Comparison of ENCODE assay signal across 35 mouse cellular contexts in the genomic region with DNA sequence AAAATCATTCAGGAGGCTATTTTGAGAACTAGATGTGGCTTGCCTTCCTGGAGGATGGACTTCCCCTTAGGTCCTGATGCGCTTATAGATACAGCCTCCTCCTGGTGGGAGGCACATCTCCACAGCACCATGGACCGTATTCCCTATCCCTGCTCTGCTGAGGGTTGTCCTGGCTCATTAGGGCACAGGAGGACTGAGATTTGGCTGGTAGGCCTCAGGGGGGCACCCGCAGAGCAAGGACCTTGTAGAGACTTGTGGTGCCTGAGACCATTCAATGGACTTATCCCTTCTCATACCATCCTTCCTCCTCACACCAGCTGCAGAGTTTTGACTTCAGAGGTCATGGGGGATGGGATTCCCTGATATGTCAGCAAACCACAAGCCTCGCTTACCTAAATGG.
"Had no signal": no experiment of that assay in that cellular context is flagged by ENCODE, and none has a peak within 500 bp of the region (broad histone marks: within the 10 kb centered on the region; RNA-seq: fewer than 3 reads in every experiment).

No protein-coding gene starts in this region.

- H3K36me3 ChIP-seq: heart, embryonic 12.5 days; heart, embryonic 15.5 days; hindbrain, embryonic 10.5 days; hindbrain, embryonic 12.5 days; hindbrain, embryonic 15.5 days; intestine, embryonic 15.5 days; kidney, embryonic 15.5 days had no signal

- DNase-seq: heart, postnatal 10 days; heart, postnatal 14 days; heart, postnatal 36 days; heart, postnatal 4 days; kidney, adult 11 months; kidney, adult 18-20 months; kidney, adult 2 months; kidney, adult 8-10 months; kidney, adult 9 months; kidney, postnatal 10 days; kidney, postnatal 14 days; kidney, postnatal 25 days; kidney, postnatal 36 days; kidney, postnatal 4 days; layer of hippocampus, adult 9-11 months; layer of hippocampus, postnatal 36 days had no signal

- H3K4me1 ChIP-seq: intestine, embryonic 15.5 days; kidney, embryonic 15.5 days had no signal

- H3K27me3 ChIP-seq: heart, embryonic 12.5 days; heart, embryonic 13.5 days; heart, embryonic 15.5 days; hindbrain, embryonic 12.5 days; hindbrain, embryonic 13.5 days; hindbrain, embryonic 15.5 days; intestine, embryonic 15.5 days; kidney, embryonic 15.5 days had no signal

- H3K9ac ChIP-seq: heart, embryonic 12.5 days; heart, embryonic 13.5 days; heart, embryonic 15.5 days; hindbrain, embryonic 12.5 days; hindbrain, embryonic 13.5 days; hindbrain, embryonic 14.5 days; hindbrain, embryonic 15.5 days; intestine, embryonic 15.5 days; kidney, embryonic 15.5 days had no signal

- H3K4me2 ChIP-seq: heart, embryonic 11.5 days; heart, embryonic 12.5 days; heart, embryonic 13.5 days; heart, embryonic 15.5 days; hindbrain, embryonic 12.5 days; hindbrain, embryonic 13.5 days; hindbrain, embryonic 14.5 days; hindbrain, embryonic 15.5 days; intestine, embryonic 15.5 days; kidney, embryonic 15.5 days had no signal

- H3K4me3 ChIP-seq: heart, embryonic 10.5 days; heart, embryonic 12.5 days; heart, embryonic 13.5 days; heart, embryonic 15.5 days; hindbrain, embryonic 10.5 days; hindbrain, embryonic 12.5 days; hindbrain, embryonic 13.5 days; hindbrain, embryonic 15.5 days; intestine, embryonic 15.5 days; kidney, embryonic 15.5 days; layer of hippocampus, adult 2 months had no signal

- H3K9me3 ChIP-seq: heart, embryonic 10.5 days; heart, embryonic 12.5 days; heart, embryonic 13.5 days; heart, embryonic 15.5 days; hindbrain, embryonic 10.5 days; hindbrain, embryonic 12.5 days; hindbrain, embryonic 13.5 days; hindbrain, embryonic 15.5 days; intestine, embryonic 15.5 days; kidney, embryonic 15.5 days had no signal

- H3K27ac ChIP-seq: heart, embryonic 10.5 days; heart, embryonic 13.5 days; heart, embryonic 15.5 days; hindbrain, embryonic 10.5 days; hindbrain, embryonic 12.5 days; hindbrain, embryonic 13.5 days; hindbrain, embryonic 14.5 days; hindbrain, embryonic 15.5 days; hindbrain, postnatal 0 days; intestine, embryonic 15.5 days; kidney, embryonic 15.5 days; kidney, postnatal 0 days; layer of hippocampus, adult 2 months had no signal

- ATAC-seq: hindbrain, embryonic 16.5 days; hindbrain, postnatal 0 days; inflammation-experienced regulatory T-cells, adult 6 months; intestine, embryonic 15.5 days; intestine, embryonic 16.5 days; intestine, postnatal 0 days had no signal
